Mouse (Mus musculus) gastrocnemius, postnatal 4 days (tissue): ENCODE results near the gene Tbck. TPM values are rescaled to one million over a fixed set of nuclear protein-coding genes. Genes with fewer than 3 reads are reported as not detected.

Experiments
- DNase-seq, 2 experiments: peaks; one replicate each; pipeline ENCODE4 v3.0.0; 2021 to 2022; ENCODE audit warnings: low spot score in 2 of 2, mixed read lengths in 2 of 2
- total RNA-seq, 2 experiments: library from RNA; stranded (reverse); gene quantifications; 2 replicates each; pipeline ENCODE4 v1.2.3; 2021

The Tbck gene
- total RNA-seq, 2 experiments from 2014 or later, result 17.3 to 17.6 TPM

GRCm38 (mm10) chr3:132752772-132753171, 68.8 kb downstream of the Tbck start:
- no peak for DNase-seq

GRCm38 (mm10) chr3:132756274-132756673, 72.3 kb downstream of the Tbck start:
- no peak for DNase-seq

GRCm38 (mm10) chr3:132766033-132766726, 82.2 kb downstream of the Tbck start:
- no peak for DNase-seq

GRCm38 (mm10) chr3:132772054-132772453, 88.1 kb downstream of the Tbck start:
- DNase-seq, result no peak

GRCm38 (mm10) chr3:132776686-132777085, 92.7 kb downstream of the Tbck start:
- DNase-seq, result no peak

- DNase-seq, result no peak
These were observed 97.2 kb downstream of the Tbck start for GRCm38 (mm10) chr3:132781103-132781502.

- DNase-seq, result no peak
These were observed 99.1 kb downstream of the Tbck start for GRCm38 (mm10) chr3:132783087-132783486.

GRCm38 (mm10) chr3:132784732-132785131, 100.8 kb downstream of the Tbck start:
- no peak for DNase-seq

GRCm38 (mm10) chr3:132786690-132787089, 102.7 kb downstream of the Tbck start:
- DNase-seq, result no peak

- no peak for DNase-seq
These were observed 103.8 kb downstream of the Tbck start for GRCm38 (mm10) chr3:132787775-132788174.

- DNase-seq, result no peak
These were observed 107.2 kb downstream of the Tbck start for GRCm38 (mm10) chr3:132791140-132791539.

GRCm38 (mm10) chr3:132800196-132800595, 116.3 kb downstream of the Tbck start:
- DNase-seq, result no peak

GRCm38 (mm10) chr3:132801910-132802309, 118.0 kb downstream of the Tbck start:
- DNase-seq, result no peak

- DNase-seq, result no peak
These were observed 124.1 kb downstream of the Tbck start for GRCm38 (mm10) chr3:132807888-132808579.

GRCm38 (mm10) chr3:132808951-132809350, 125.0 kb downstream of the Tbck start:
- DNase-seq, result no peak

- DNase-seq, result no peak
These were observed 127.8 kb downstream of the Tbck start for GRCm38 (mm10) chr3:132811791-132812190.

GRCm38 (mm10) chr3:132812356-132812755, 128.4 kb downstream of the Tbck start:
- DNase-seq, result no peak

GRCm38 (mm10) chr3:132813147-132813546, 129.2 kb downstream of the Tbck start:
- no peak for DNase-seq

- DNase-seq, result no peak
These were observed 130.0 kb downstream of the Tbck start for GRCm38 (mm10) chr3:132813706-132814497.

GRCm38 (mm10) chr3:132814791-132815496, 131.0 kb downstream of the Tbck start:
- DNase-seq, result no peak
